Mouse (Mus musculus) urinary bladder, postnatal 25 days (tissue): ENCODE data around the gene Polr3b.

Experiments used
- DNase-seq: peaks from one replicate; pipeline ENCODE4 v3.0.0; 2022; ENCODE audit warnings: low spot score

Gene Polr3b

DNA sequence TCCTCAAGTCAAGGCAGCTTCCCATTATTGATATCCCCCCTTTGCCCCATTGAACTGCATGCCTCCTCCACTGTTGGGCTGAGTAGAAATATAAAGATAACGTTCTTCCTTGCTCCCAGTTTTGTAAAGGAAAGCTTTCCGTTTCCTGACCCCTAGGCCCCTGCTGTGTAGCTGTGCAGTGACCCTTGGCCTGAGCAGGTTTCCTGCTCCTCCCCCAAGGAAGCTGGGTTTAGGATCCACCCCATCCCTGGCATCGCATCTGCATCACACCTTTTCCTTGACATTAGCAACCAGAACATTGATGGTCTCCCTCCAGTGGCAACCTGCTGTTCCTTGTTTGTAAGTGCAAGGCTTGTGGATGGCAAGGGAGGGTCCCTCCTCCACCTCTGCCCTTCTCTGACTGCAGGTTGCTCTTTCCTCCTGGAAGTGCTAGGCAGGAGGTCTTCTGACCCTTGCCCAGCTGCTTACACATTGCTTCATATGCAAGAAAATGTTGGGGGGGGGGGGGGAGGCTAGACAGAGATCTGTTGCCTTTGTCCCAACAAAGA lies 43.7 kb downstream of the Polr3b start:
- no peak for DNase-seq

DNA sequence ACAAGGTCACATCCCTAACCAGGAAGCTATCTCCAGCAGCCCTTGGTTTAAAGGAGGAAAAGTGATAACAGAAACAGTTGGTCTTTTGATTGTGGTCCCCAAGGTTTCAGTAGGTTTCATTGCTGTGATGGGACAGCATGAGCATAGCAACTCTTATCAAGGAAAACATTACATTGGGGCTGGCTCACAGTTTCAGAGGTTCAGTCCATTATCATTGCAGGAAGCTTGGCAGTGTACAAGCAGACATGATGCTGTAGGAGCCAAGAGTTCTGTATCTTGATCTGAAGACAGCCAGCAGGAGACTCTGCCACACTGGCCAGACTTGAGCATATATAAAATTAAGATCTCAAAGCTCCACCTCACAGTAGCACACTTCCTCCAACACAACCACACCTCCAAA lies 53.6 kb downstream of the Polr3b start:
- DNase-seq, result no peak

- no peak for DNase-seq
Observed at GRCm38 (mm10) chr10:84676511-84676910, 54.4 kb downstream of the Polr3b start.

DNA sequence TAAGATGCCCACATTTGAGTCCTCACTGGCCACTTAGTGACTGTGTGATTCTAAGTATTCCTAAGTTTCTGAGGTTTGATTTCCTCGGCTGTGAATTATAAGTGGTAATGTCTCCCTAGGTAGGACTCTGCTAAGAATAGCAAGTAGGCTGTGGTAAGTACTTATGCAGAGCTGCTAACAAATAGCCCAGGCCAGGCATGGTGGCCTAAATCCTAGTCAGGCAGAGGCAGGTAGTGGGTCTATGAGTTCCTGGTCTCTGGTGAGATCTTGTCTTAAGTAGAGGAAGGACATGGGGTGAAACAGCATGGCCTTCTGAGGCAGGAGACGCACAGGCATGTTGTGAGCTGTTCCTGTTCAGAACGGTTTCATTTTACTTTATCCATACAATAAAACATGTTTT lies 55.8 kb downstream of the Polr3b start:
- DNase-seq, result no peak

DNA sequence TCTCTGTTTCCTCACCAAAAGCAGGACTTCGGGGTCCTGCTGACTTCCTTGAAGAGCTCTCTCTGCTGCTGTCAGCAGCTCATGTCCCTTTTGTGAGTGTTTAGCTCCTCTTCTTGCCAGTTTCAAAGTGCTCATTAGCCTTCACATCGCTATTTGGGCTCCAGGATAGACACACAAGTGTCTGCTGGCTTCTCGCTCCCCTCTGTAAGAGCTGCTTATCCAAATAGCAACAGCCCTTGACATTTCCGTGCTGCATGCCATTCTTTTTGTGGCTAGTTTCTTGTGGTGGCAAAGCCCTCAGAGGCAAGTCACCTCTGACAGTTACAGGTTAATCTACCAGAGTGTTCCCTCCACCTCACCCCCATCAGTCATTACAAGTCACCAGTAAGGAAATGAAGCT lies 56.3 kb downstream of the Polr3b start:
- no peak for DNase-seq

- DNase-seq, result no peak
Observed at GRCm38 (mm10) chr10:84685444-84686121, 63.5 kb downstream of the Polr3b start.

GRCm38 (mm10) chr10:84686122-84686497 lies 64.0 kb downstream of the Polr3b start:
- no peak for DNase-seq

DNA sequence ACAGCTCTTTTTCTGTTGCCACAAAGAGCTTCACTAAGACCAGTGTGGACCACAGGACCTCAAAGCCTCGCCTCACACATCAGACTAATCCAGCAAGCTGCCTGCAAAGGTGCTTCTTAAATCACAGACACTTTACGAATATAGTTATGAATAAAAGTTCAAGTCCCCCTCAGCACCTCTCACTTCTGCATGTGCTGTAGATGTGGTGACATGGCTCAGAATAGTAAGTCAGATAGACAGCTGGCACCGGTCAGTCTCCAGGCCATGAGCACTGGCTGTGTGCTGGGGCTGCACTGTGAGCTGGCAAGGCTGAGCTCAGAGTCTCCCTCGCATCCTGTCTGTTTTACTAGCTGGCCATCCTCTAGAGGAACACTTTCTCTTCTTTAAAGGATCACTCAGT lies 64.6 kb downstream of the Polr3b start:
- DNase-seq, result no peak

- DNase-seq, result no peak
Observed at GRCm38 (mm10) chr10:84687736-84688135, 65.6 kb downstream of the Polr3b start.

- no peak for DNase-seq
Observed at GRCm38 (mm10) chr10:84689846-84690245, 67.8 kb downstream of the Polr3b start.

DNA sequence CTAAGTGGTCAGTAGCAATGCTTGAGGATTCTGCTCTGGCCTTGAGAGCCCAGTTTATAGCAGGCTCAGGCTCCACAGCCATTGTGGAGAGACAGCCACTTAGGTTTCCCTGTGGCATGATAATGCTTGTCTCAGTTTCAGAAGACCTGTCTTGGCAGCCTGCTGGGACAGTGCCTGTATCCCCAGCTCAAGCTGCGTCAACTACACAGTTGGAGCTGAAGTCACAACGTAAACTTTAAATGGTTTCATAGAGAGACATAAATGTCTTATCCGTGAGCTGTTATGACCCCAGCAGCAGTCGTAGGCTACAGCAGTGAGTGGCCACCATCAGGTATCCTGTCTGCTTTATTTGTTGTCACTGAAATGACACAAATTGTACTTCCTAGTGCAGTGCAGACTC lies 68.7 kb downstream of the Polr3b start:
- no peak for DNase-seq

DNA sequence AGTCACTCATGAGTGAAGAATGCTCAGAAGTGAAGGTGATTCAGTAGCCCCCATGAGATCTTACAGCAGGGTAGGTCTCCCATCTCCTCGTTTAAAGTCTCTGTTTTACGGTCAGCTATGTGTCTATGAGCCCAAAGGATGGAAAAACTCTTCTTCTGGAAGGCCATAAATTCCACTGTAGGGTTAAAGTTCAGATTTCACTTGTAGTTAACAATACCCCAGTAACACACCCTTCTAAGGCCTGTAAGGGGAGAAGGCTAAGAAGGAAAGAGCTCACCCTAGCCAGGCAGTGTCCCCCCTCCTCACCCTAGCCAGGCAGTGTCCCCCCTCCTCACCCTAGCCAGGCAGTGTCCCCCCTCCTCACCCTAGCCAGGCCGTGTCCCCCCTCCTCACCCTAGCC lies 69.6 kb downstream of the Polr3b start:
- no peak for DNase-seq

GRCm38 (mm10) chr10:84693841-84694638 lies 71.9 kb downstream of the Polr3b start:
- no peak for DNase-seq

DNA sequence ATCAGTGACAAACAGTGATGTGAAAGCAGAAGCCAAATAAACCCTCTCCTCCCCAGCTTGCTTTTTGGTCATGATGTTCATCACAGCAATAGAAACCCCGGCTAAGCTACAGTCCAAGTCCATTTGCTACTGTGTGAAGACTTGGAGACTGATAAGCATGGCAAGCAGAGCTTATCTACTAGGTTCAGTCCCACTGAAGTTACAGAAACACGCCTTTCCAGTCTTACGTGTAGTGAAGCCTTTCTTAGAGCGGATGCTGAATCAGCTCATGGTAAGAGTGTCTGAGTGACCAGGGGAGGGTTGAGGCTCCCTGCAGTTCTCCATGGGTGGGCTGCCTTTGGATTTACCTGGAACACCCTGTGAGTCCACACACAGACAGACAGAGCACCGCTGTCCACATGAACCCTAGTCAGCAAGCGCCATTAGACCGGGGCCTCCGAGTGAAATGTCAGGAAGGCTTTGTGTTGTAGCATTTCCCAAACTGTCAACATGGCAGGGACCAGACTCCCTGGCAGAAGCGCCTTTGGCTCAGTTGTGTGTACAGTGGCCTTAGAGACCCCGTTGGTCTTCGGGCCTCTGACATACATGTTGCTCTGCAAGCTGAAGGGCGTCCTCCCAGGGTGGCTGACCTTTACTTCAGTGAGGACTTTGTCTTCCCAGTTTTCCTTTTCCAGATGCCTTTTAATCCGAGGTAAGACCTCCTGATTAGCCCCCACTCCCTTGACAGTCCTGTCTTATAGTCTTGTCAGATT lies 78.3 kb downstream of the Polr3b start:
- no peak for DNase-seq

- peak; percentile 33 for DNase-seq
Observed at GRCm38 (mm10) chr10:84701110-84701509, 79.0 kb downstream of the Polr3b start.

- no peak for DNase-seq
Observed at GRCm38 (mm10) chr10:84702115-84702514, 80.0 kb downstream of the Polr3b start.

- DNase-seq, result no peak
Observed at GRCm38 (mm10) chr10:84704594-84704993, 82.5 kb downstream of the Polr3b start.

DNA sequence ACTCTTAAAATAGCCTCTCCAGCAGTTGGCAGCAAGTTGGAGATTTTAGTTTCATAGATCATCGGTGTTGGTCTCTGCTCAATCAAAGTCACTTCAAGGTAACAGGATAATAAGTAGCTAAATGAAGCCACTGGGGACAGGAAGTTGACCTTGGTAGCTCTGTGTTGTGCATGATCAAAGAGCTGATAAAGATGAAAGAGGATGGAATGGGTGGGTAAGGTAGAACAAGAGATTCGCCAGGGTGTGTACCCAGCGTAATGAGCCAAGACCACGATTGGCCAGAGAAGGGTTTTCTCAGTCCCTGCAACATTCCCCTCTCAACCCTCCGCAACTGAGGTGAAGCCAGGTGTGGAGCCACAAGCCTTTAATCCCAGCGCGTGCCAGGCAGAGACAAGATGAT lies 83.1 kb downstream of the Polr3b start:
- DNase-seq, result no peak

DNA sequence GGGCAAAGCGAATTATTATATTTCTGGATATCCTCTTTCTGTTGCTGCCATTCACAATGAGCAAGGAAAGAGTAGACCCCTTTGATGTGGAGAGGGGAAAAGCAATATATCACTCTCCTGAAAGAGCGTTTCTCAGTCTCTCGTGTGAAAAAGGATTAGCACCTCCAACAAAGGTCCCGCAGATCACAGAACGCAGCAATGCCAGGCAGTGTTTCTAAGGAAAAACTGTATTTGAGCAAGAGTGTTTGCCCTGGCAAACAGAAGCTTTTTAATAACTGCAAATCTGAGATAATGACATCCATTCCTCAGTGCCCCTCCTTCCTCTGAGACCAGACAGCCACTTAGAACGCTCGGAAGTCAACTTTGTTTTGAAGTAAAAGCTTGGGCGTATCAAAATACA lies 84.5 kb downstream of the Polr3b start:
- DNase-seq, result no peak

- DNase-seq, result no peak
Observed at GRCm38 (mm10) chr10:84707226-84707625, 85.1 kb downstream of the Polr3b start.

- DNase-seq, result no peak
Observed at GRCm38 (mm10) chr10:84707752-84708530, 85.8 kb downstream of the Polr3b start.

DNA sequence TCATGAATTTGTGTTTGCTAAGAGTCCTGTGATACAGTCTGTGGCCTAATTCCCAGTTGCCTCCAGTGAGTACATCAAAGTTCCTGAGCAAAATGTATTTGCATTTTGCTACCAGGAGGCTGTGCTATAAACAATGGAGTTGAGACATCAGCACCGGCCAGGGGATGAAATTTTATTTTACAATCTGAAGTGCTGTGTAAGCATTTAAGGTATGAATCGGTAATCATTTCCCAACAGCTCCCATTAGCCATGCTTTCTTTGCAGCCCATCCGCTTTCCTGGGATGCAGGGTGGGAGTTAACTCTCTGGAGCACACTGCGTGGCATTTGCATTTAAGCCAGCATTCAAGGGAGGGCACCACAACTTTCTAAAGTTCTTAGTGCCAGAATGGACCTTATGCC lies 88.1 kb downstream of the Polr3b start:
- DNase-seq, result no peak
